Mouse (Mus musculus) ES-E14 (cell line): Measurements from ENCODE around the gene Rasgef1b. TPM values are rescaled to one million over a fixed set of nuclear protein-coding genes. Genes with fewer than 3 reads are reported as not detected.

ENCODE experiments used
- DNase-seq: peaks from one replicate; pipeline ENCODE4 v3.0.0-alpha.2; 2013; ENCODE audit warnings: low read depth, low spot score
- H3K27ac ChIP-seq: 2 replicates; pipeline ENCODE4 v1.5.1; 2012; ENCODE audit warnings: low read depth, mild to moderate bottlenecking, low read length, moderate library complexity, mixed read lengths; ENCODE audit not compliant: poor library complexity, insufficient read depth, severe bottlenecking
- H3K36me3 ChIP-seq: 2 replicates; pipeline ENCODE4 v1.6.1; 2012; ENCODE audit warnings: mild to moderate bottlenecking, low read length, moderate library complexity, mixed read lengths; ENCODE audit not compliant: control insufficient read depth, poor library complexity, insufficient read depth, severe bottlenecking
- H3K4me1 ChIP-seq, 2 experiments: fragments of 150-350 bp in 1 of 2; sonication (generic) in 1 of 2; 2 replicates each; pipeline ENCODE4 v1.6.1; 2012; ENCODE audit warnings: low read length in 2 of 2, mild to moderate bottlenecking in 1 of 2, mixed read lengths in 1 of 2; ENCODE audit not compliant: control insufficient read depth in 2 of 2, insufficient read depth in 2 of 2, poor library complexity in 1 of 2
- H3K4me3 ChIP-seq, 2 experiments: fragments of 150-350 bp in 1 of 2; sonication (generic) in 1 of 2; 2 replicates each; pipeline ENCODE4 v1.5.1; 2012; ENCODE audit warnings: low read length in 2 of 2, low read depth in 1 of 2, mild to moderate bottlenecking in 1 of 2, mixed read lengths in 1 of 2; ENCODE audit not compliant: insufficient read depth in 1 of 2, poor library complexity in 1 of 2, severe bottlenecking in 1 of 2
- H3K9ac ChIP-seq: 2 replicates; pipeline ENCODE4 v1.6.1; 2012; ENCODE audit warnings: low read depth, mild to moderate bottlenecking, low read length, mixed read lengths; ENCODE audit not compliant: poor library complexity, insufficient read depth, severe bottlenecking
- H3K9me3 ChIP-seq: fragments of 150-350 bp; sonication (generic); 2 replicates; pipeline ENCODE4 v1.6.1; 2012; ENCODE audit warnings: low read depth, mild to moderate bottlenecking, low read length; ENCODE audit not compliant: control insufficient read depth, insufficient read depth
- CHD2 ChIP-seq: IDR thresholded peaks from 2 replicates; pipeline ENCODE4 v1.6.1; 2014; ENCODE audit warnings: mild to moderate bottlenecking, low read depth, low read length, inconsistent platforms
- HCFC1 ChIP-seq: IDR thresholded peaks from 2 replicates; pipeline ENCODE4 v1.6.1; 2012; ENCODE audit warnings: low read length, inconsistent platforms, borderline replicate concordance; ENCODE audit not compliant: insufficient read depth
- MAFK ChIP-seq: IDR thresholded peaks from 2 replicates; pipeline ENCODE4 v1.6.1; 2014; ENCODE audit warnings: mild to moderate bottlenecking, low read depth, low read length, inconsistent platforms; ENCODE audit not compliant: insufficient read depth
- ZC3H11A ChIP-seq: IDR thresholded peaks from 2 replicates; pipeline ENCODE4 v1.6.1; 2012; ENCODE audit warnings: low read depth, mild to moderate bottlenecking, inconsistent platforms, low read length, borderline replicate concordance
- ZNF384 ChIP-seq: IDR thresholded peaks from 2 replicates; pipeline ENCODE4 v1.6.1; 2012; ENCODE audit warnings: low read depth, low read length, inconsistent platforms
- in situ Hi-C, 2 experiments: fragments of 600-800 bp; cut with MboI; formaldehyde crosslinking; loops; one replicate each; pipeline ENCODE4 v1.15.1; 2025; ENCODE audit warnings: low sequenced_read_pairs in 2 of 2, inconsistent platforms in 1 of 2; ENCODE audit not compliant: unreplicated experiment in 2 of 2
- total RNA-seq: library from RNA; depleted of rRNA; stranded (reverse); fragments of 300-350 nt; gene quantifications from 2 replicates; pipeline ENCODE4 v1.2.3, GENCODE M21; 2012

The Rasgef1b gene
- total RNA-seq, 1 experiment, result 2.8 TPM

DNA sequence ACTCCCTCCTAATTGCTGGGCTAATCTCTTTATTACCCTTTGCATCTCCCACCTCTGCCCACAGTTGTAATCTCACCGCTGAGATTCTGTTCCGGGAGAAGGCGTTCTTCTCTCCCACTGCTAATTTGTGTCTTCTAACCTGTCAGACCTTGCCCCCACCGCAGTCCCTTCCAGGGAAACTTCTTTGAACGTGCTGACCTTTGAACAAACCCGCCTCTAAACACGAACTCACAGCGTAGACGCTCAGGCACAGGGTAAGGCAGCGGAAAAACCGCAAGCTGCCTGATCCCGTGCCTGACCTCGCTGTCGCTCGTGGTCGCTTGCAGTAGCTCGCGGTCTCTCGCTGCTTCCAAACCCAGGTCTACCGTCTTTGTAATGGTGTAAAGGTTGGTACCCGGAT lies 312.0 kb downstream of the Rasgef1b start:
- Histone ChIP-seq H3K27ac (no peak overlapping the region), H3K9me3 (no peaks in the 10 kb centered on the region), H3K4me1 (no peaks in the 10 kb centered on the region), H3K36me3 (no peaks in the 10 kb centered on the region), H3K9ac (no peak overlapping the region), H3K4me3 (peak overlapping the region in 1 of 2 experiments; percentile 1; a peak in 1 of 4 replicates)
- in situ Hi-C loops, result no loop called here
- no peak for TF ChIP-seq MAFK
- no peak for TF ChIP-seq ZNF384
- TF ChIP-seq CHD2, result no peak
- TF ChIP-seq HCFC1, result no peak
- TF ChIP-seq ZC3H11A, result no peak
- no peak for DNase-seq

- no peaks in the 10 kb centered on the region for H3K36me3 ChIP-seq
- H3K27ac ChIP-seq, result no peak overlapping the region
- no peaks in the 10 kb centered on the region for H3K9me3 ChIP-seq
- H3K4me3 ChIP-seq, result no peak overlapping the region
- in situ Hi-C loops, result no loop called here
- DNase-seq, result no peak
- TF ChIP-seq MAFK, result no peak
- TF ChIP-seq ZC3H11A, result no peak
- no peak for TF ChIP-seq CHD2
- no peak for TF ChIP-seq ZNF384
- no peak for TF ChIP-seq HCFC1
- H3K4me1 ChIP-seq, result no peaks in the 10 kb centered on the region
- H3K9ac ChIP-seq, result no peak overlapping the region
Observed at GRCm38 (mm10) chr5:99415676-99416075, 313.2 kb downstream of the Rasgef1b start.

DNA sequence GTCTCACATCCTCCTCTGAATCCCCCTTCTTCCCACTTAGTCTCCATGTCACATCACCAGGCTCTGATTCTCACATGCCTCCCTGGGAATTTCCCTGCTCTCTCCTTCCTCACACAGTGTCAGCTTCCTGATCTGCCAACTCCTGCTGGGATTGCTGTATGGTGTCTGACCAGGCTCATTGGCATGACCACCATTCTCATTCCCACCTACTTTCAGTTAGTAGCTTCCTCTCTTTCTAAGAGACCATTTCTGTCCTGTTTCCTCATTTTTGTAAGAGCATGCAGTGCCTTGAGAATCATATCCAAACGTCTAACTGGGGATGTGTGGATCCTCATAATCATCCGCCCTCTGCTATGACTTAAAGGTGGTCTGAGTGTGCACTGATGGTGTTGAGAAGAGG lies 313.8 kb downstream of the Rasgef1b start:
- H3K9me3 ChIP-seq, result no peaks in the 10 kb centered on the region
- H3K4me1 ChIP-seq, result no peaks in the 10 kb centered on the region
- DNase-seq, result no peak
- no peak overlapping the region for H3K9ac ChIP-seq
- no peak overlapping the region for H3K27ac ChIP-seq
- no peak overlapping the region for H3K4me3 ChIP-seq
- H3K36me3 ChIP-seq, result no peaks in the 10 kb centered on the region
- in situ Hi-C loops, result no loop called here
- TF ChIP-seq ZNF384 (no peak), ZC3H11A (no peak), MAFK (no peak), CHD2 (no peak), HCFC1 (no peak)

- H3K4me3 ChIP-seq, result no peak overlapping the region
- H3K9me3 ChIP-seq, result no peaks in the 10 kb centered on the region
- TF ChIP-seq CHD2 (no peak), HCFC1 (no peak), ZNF384 (no peak), MAFK (no peak), ZC3H11A (no peak)
- no peak overlapping the region for H3K27ac ChIP-seq
- no peak overlapping the region for H3K9ac ChIP-seq
- no peaks in the 10 kb centered on the region for H3K4me1 ChIP-seq
- no peaks in the 10 kb centered on the region for H3K36me3 ChIP-seq
- in situ Hi-C loops, result no loop called here
- DNase-seq, result no peak
Observed at GRCm38 (mm10) chr5:99414293-99414692, 314.6 kb downstream of the Rasgef1b start.

- in situ Hi-C loops, result no loop called here
- no peaks in the 10 kb centered on the region for H3K36me3 ChIP-seq
- TF ChIP-seq ZNF384 (no peak), ZC3H11A (no peak), HCFC1 (no peak), CHD2 (no peak), MAFK (no peak)
- no peak for DNase-seq
- H3K4me1 ChIP-seq, result no peaks in the 10 kb centered on the region
- H3K4me3 ChIP-seq, result no peak overlapping the region
- H3K9ac ChIP-seq, result no peak overlapping the region
- H3K9me3 ChIP-seq, result no peaks in the 10 kb centered on the region
- H3K27ac ChIP-seq, result no peak overlapping the region
Observed at GRCm38 (mm10) chr5:99413851-99414250, 315.0 kb downstream of the Rasgef1b start.
